Mouse (Mus musculus) gastrocnemius, postnatal 36 days (tissue): ENCODE measurements around the gene Spib. TPM values are rescaled to one million over a fixed set of nuclear protein-coding genes. Genes with fewer than 3 reads are reported as not detected.
A peak's percentile ranks its signal among the peaks of the same experiment; 100 is the strongest.

ENCODE experiments used
- DNase-seq, 2 experiments: peaks; one replicate each; pipeline ENCODE4 v3.0.0; 2022
- intact Hi-C: fragments of 180-260 bp; cut with DNase I; formaldehyde crosslinking; loops from one replicate; pipeline ENCODE4 v1.15.1; 2025
- total RNA-seq, 2 experiments: library from RNA; stranded (reverse); gene quantifications; 2 replicates each; pipeline ENCODE4 v1.2.3; 2021

The Spib gene
- total RNA-seq, 2 experiments from 2014 or later = not detected

GRCm38 (mm10) chr7:44550409-44550678, 18.5 kb upstream of the Spib start:
- intact Hi-C loops = loop anchor here (5.0 kb wide), 1 partner anchor 53 kb away; the partner anchor contains the start of genes Emc10 and Fam71e1
- no peak for DNase-seq

DNA sequence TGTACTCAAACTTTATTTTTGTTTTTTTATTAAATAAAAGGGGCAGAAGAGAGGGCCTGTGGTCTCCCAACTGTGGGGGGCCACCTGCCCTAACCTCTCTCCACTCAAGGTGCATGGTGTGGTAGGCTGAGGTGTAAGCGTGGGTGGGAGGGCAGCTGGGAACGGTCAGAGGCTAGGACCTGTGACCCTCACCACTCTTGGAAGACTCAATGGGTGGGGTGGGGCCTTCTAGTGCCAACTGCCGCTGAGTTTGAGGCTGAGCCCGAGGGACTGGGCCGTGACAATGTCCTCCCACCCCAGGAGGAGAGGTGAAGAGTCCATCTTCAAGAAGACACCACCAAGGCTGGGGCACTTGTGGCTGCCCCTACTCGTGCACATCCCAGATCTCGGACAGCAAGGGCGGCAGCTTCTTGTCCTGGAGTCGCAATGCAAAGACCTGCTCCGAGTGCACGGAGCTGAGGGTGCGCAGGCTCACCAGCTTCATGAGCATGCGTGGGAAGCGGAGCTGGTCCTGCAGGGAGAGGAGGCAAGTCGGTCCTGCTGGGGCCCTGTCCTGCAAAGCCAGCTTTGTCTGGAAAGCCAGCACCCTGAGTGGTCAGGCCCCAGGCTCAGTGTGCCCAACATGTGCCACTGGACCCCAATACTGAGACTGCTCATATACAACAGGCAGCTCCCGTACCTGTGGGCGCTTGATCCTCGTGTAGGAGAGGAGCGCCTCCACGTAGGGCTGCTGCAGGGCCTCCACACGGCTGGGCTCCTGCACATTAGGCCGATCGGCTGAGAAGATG, 17.9 kb upstream of the Spib start:
- intact Hi-C loops = loop anchor here (5.0 kb wide), 1 partner anchor 53 kb away; the partner anchor contains the start of genes Emc10 and Fam71e1
- DNase-seq = no peak

GRCm38 (mm10) chr7:44548497-44549087, 16.7 kb upstream of the Spib start, which contains the start of gene Pold1:
TSS of gene Pold1 (minus strand) at chr7:44548849.
- intact Hi-C loops = no loop called here
- DNase-seq = peak; percentile 100

DNA sequence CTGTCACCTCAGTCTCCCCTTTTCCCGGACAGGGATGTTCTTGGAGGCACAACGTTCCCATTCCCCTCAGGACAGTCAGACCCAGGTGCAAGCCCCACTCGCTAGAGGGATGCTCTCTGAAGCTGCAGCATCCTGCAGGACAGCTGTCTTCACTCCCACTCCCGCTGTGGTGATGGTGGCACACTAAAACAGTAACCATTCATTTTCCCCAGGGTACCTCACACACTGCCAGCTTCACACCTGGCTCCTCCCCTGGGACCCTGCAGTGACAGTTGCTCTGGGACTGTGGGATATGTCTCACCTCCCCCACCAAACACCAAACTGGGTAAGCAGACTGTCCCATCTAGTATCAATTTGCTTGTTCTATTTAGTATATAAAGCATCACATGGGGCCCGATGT, 15.9 kb upstream of the Spib start:
- intact Hi-C loops = no loop called here
- no peak for DNase-seq

DNA sequence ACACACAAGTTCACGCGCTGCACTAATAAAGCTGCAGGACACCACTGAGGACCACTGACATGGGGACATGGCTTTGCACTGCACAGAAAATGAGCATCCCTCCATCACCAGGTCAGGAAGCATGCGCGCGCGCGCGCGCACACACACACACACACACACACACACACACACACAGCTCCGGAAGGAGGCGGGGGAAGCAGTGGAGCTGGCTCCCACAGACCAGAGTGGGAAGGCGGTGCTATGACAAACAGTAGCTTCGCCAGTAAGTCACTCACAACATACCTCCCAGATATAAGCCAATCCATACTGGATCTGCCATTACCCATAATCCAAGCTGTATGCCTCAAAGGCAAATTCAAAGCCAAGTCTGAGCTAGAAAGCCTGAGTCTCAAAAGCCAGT, 15.2 kb upstream of the Spib start:
- no peak for DNase-seq
- intact Hi-C loops = no loop called here

GRCm38 (mm10) chr7:44546274-44546673, 14.4 kb upstream of the Spib start:
- DNase-seq = no peak
- intact Hi-C loops = no loop called here

- intact Hi-C loops = no loop called here
- no peak for DNase-seq
Measured at GRCm38 (mm10) chr7:44543071-44543470, 11.2 kb upstream of the Spib start.

GRCm38 (mm10) chr7:44542555-44542954, 10.7 kb upstream of the Spib start:
- intact Hi-C loops = no loop called here

DNA sequence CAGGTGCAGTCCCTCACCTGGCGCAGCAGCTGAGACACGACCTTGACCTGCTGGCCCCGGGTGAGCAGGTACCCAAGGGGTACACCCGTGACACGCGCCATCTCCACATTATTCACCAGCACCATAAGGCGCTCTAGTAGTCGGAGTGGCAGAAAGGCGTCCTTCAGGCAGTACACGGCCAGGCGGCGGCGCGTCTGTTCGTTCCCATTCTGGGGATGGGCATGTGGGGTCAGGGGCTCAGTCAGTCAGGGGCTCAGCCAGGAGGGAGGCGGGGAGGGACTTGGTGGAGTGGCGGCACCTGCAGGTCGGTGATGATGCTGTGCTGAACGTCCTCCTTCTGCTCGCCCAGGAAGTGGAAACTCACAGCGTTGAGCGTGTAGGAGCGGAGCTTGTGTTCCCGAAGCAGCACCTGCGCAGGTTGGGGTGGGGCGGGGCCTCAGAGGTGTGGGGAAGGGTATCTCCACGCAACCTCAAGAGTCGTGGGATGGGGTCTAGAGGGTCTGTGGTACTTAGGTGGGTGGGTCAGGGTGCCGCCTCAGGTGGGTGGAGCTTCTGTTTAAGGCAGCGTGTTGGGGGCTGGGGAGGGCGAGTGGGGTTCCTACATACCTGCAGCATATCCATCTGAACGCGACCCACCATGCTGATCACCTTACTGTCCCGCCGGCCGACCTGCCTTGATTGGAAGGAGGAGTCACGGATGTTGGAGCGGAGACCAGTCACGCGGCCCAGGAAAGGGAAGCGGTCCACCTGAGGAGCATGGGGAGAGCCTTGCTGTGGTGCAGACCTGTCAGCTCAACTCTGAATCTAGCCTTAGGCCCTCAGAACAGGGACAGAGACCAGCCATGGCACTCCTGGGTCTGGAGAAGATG, 7.1 kb upstream of the Spib start:
- intact Hi-C loops = no loop called here
- DNase-seq = no peak

More at GRCm38 (mm10) chr7:44542555-44542954, 10.7 kb upstream of the Spib start:
- DNase-seq = no peak

GRCm38 (mm10) chr7:44537496-44537895, 5.6 kb upstream of the Spib start:
- intact Hi-C loops = no loop called here
- DNase-seq = peak in 1 of 2 experiments; percentile 10

DNA sequence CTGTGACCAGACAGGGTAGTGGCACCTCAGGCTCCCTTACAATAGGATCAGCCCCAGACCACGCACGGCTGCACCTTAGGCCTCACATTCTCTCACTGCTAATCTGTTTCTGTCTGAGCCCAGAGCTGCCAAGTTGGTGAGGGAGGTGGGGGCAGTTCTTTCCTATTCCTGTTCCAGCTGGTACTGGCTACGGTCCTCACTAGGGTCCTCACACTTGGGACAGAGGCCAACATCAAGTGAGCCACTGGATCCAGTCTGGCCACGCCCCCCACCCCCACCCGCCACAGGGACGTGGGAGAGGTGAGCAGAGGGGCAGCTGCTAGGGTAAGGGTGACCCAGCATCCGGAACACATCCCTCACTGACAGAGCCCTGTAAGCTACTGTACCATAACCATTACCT, 5.1 kb upstream of the Spib start:
- DNase-seq = no peak
- intact Hi-C loops = no loop called here

DNA sequence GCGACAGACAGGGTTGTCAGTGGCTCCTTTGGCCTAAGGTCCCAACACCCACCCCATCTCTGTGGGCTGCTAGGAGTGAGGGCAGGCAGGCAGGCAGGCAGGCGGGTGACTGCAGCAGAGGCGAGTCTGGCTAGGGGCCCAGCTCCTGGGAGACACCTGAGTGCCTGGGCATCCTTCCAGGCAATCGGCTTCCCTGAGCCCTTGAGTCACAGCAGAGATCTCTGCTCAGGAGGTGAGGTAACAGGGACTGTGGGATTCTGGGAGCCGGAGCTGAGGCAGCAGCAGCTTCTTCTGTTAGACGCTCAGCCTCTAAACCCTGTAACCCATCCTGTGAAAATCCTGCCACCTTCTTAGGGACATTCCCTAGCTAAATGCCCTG, 4.7 kb upstream of the Spib start:
- intact Hi-C loops = no loop called here
- no peak for DNase-seq

DNA sequence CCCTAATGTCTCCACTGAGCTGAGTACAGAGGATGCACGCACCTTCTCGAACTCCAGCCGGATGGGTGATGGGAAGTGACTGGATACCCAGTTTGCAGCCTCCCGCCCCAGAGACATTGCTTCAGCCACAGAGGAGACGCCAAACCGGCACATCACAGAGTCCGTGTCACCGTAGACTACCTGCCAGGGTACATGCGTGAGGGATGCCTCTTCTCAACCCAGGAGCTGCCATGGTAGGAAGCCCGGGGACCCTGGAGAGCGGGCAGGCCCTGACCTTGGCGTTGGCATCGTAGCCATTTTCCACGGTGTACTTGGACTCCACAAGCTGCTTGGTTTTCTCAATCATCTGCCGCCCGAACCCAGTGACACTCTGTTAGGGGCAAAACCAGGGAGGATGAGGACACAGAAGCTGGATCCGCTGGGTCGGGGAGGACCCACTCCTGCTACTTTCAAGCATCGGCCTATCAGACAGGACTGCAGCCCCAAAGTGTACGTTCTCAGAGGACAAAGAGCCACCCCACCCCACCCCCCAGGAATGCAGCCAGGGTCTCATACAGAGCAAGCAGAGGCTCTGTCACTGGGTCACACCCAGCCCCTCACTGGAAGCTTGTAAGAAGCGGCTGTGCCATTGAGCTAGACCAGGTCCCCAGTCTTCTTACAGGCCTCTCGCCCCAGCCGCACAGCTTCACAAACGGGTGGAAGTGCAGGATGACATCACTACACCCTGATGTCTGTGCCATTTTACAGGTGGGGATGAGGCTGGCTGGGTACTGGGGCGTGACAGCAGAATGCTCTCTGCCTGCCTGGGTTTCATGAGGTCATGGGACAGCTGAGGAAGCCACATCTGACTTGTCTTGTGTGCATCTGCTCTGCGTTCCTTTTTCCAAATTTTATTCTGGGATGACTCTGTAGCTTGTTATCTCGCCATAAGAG, 4.1 kb upstream of the Spib start:
- DNase-seq = no peak
- intact Hi-C loops = no loop called here

DNA sequence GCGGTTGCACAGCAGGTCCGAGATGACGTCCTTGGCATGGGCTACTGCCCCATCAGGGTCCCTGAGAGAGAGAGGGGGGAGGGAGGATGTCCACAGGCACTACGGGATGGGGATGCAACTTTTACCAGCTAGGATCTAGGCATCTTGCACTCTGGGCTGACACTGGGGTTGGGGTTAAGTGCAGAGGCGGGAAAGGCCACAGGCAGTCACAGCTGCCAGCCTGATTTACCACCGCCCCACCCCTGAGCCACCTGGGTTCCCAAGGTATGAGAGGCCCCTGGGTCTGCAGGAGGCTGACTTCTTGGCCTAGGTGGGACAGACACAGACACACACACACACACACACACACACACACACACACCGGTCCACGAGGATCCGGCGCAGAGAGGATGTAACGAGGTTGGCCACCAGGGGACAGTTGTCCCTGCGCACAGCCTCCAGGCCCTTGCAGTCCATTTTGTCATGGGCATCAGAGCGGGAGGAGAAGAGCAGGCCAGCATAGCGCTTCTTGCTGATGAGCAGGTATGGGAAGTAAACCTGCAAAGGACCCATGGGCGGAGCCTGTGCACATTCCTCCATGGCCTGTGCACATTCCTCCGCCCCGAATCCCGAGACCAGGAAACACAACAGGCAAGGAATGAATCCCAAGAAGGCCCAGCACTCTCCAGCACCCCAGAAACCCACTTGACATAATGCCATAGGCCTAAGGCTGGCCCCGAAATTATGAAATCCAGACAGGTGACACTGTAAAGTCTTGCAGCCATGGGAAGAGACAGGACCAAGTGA, 3.0 kb upstream of the Spib start:
- no peak for DNase-seq
- intact Hi-C loops = no loop called here

- intact Hi-C loops = no loop called here
- DNase-seq = no peak
Measured at GRCm38 (mm10) chr7:44534242-44534641, 2.4 kb upstream of the Spib start.

DNA sequence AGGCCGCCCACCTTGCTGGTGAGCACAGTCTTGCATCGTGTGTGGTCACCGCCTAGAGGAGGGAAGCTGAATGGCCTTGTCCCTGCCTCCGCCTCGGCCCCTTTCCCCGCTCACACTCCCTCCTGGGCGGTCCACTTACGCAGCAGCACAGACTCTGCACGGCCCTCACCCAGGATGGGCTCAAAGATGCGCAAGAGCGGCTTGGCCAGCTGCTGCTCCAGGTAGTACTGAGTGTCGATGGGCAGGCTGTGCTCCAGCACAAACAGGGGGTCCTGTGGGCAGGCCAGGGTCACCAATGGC, 1.8 kb upstream of the Spib start:
- DNase-seq = no peak
- intact Hi-C loops = no loop called here

DNA sequence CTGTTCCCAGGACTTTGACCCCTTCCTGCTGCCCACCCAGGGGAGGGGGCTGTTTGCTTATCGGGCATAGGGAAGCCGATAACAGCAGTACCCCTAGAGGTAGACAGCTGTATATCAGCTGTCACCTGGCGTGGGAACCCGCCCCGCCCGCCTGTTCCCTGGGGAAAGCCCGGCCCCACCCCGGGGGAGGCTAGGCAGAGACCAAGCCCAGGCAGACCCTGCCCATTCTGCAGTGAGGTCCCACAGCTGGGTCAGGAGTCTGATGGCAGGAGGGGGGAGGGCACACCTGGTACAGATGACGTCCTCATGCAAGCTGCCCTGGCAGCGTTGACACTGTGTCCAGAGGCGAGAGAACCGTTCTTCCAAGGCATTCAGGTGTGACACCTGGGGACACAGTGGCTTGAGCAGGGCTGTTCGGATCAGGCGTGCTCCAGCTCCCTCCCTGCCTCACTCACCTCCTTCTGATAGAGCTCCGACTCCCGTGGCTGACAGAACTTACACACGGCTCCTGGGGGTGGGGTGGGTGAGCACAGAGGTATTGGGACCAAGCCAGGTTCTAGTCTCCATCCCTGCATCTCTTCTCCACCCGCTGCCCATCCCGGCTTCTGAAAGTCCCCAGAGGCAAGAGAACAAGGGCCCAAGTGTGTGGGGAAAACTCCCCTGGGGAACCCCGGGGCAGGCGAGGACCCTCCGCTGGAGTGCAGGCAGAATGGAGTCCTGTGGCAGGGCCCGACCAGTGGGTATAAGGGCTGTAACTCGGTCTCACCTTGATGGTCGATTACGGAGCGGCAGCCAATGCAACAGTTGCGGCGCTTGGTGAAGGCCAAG, 1.3 kb upstream of the Spib start:
- DNase-seq = no peak
- intact Hi-C loops = no loop called here

DNA sequence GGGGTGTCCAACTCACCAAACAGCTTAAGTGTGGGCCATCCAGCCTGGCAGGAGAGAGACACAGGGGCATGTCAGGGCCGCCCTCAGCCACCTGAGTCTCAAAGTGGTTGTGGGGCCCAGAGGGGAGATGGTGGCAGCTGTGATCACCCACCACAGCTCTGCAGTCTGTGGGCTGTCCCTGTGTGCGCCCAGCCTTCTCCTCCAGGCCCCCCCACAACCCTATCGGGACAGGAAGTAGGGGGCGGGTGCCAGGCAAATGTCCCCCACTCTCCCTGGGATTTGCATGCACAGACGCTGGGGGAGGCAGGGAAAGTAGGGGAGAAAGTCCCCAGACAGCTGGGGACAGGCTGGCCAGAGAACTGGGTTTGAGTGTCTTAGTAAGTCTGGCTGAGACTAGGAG, 664 bp downstream of the Spib start:
- DNase-seq = no peak
- intact Hi-C loops = no loop called here

- intact Hi-C loops = no loop called here
- no peak for DNase-seq
Measured at GRCm38 (mm10) chr7:44530507-44530906, 1.4 kb downstream of the Spib start.
